Mouse (Mus musculus) intestine, postnatal 0 days (tissue): ENCODE measurements around the gene Gmpr. TPM values are rescaled to one million over a fixed set of nuclear protein-coding genes. Genes with fewer than 3 reads are reported as not detected.
"Not testable (repeated sequence)": the region's sequence is repeated elsewhere in the genome, so short reads cannot be mapped to it uniquely, and the experiment has no call there.

Experiments
- ATAC-seq: fragments of 200-750 bp; cut with Nextera tagmentation; 2 replicates; pipeline ENCODE4 v1.8.0; 2017; ENCODE audit warnings: mild to moderate bottlenecking, moderate TSS enrichment, moderate library complexity
- H3K27ac ChIP-seq: fragments of 300-500 bp; sonication (generic); 2 replicates; pipeline ENCODE4 v1.5.1; 2014; ENCODE audit warnings: mild to moderate bottlenecking, low read depth, low read length, moderate library complexity
- H3K27me3 ChIP-seq: fragments of 300-500 bp; sonication (generic); replicated peaks from 2 replicates; pipeline ENCODE4 v1.6.1; 2014; ENCODE audit warnings: low read length, mixed read lengths; ENCODE audit not compliant: control insufficient read depth, insufficient read depth
- H3K36me3 ChIP-seq: fragments of 300-500 bp; sonication (generic); 2 replicates; pipeline ENCODE4 v1.6.1; 2014; ENCODE audit warnings: mild to moderate bottlenecking, moderate library complexity; ENCODE audit not compliant: control insufficient read depth, insufficient read depth
- H3K4me1 ChIP-seq: fragments of 300-500 bp; sonication (generic); replicated peaks from 2 replicates; pipeline ENCODE4 v1.6.1; 2014; ENCODE audit warnings: antibody characterized with exemption, low read length, mixed read lengths; ENCODE audit not compliant: control insufficient read depth, insufficient read depth
- H3K4me2 ChIP-seq: fragments of 300-500 bp; sonication (generic); replicated peaks from 2 replicates; pipeline ENCODE4 v1.6.1; 2014; ENCODE audit warnings: low read depth, mild to moderate bottlenecking, moderate library complexity
- H3K4me3 ChIP-seq: fragments of 300-500 bp; sonication (generic); 2 replicates; pipeline ENCODE4 v1.5.1; 2014; ENCODE audit warnings: low read depth, low read length
- H3K9ac ChIP-seq: fragments of 300-500 bp; sonication (generic); 2 replicates; pipeline ENCODE4 v1.6.1; 2014; ENCODE audit warnings: mild to moderate bottlenecking, low read depth, low read length
- H3K9me3 ChIP-seq: fragments of 300-500 bp; sonication (generic); 2 replicates; pipeline ENCODE4 v1.6.1; 2016; ENCODE audit warnings: mixed run types; ENCODE audit not compliant: control insufficient read depth
- CTCF ChIP-seq: sonication (generic); IDR thresholded peaks from 2 replicates; pipeline ENCODE4 v1.5.1; 2016; ENCODE audit warnings: low read depth, mild to moderate bottlenecking, control low read depth, antibody characterized with exemption, moderate library complexity
- WGBS: fragments of 180-500 bp; shearing (Covaris S2); extraction: QIAGEN DNeasy Blood & Tissue Kit; methylation state at CpG from one replicate; pipeline ENCODE4 v1.1.7; 2014; 5-methylcytosine and 5-hydroxymethylcytosine counted together
- polyA plus RNA-seq: library from polyadenylated mRNA; unstranded; fragments of >200 nt; fragmentation: Nextera tagmentation; extraction: Ambion mirVana; gene quantifications from 2 replicates; pipeline ENCODE4 v1.2.1, GENCODE M21; 2015

Gene Gmpr
- polyA plus RNA-seq, 1 experiment from 2014 or later = 20.5 TPM

- Histone ChIP-seq H3K4me2 (no peak overlapping the region), H3K27ac (no peak overlapping the region), H3K27me3 (no peaks in the 10 kb centered on the region), H3K9me3 (no peaks in the 10 kb centered on the region), H3K4me3 (no peak overlapping the region), H3K9ac (no peak overlapping the region), H3K4me1 (no peaks in the 10 kb centered on the region), H3K36me3 (no peaks in the 10 kb centered on the region)
- no peak for ATAC-seq
- no peak for TF ChIP-seq CTCF
- WGBS = 92% methylated on average over 2 of the region's 2 CpGs
Measured at GRCm38 (mm10) chr13:45483215-45483614, 24.0 kb upstream of the Gmpr start.

DNA sequence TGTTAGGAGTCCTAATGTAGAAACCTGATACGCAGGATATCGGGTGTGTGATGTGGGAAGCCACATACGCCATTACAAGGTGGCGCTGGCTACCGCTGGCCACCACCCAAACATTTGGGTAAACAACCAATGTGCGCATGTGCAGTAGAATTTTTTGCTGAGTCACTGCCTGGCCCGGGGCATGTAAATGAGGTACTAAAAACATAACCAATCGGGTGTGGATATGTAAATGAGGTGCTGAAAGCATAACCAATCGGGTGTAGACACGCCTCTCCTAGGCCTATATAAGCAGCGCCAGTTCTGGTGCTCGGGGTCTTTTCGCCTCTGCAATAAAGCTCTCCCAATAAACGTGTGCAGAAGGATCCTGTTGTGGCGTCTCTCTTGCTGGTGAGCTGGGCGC, 23.3 kb upstream of the Gmpr start:
- H3K4me2 ChIP-seq, H3K36me3 ChIP-seq, H3K27me3 ChIP-seq, H3K9ac ChIP-seq, H3K9me3 ChIP-seq, H3K27ac ChIP-seq, H3K4me1 ChIP-seq, H3K4me3 ChIP-seq, ATAC-seq: not testable (repeated sequence)
- 95% methylated on average over 16 of the region's 16 CpGs for WGBS

DNA sequence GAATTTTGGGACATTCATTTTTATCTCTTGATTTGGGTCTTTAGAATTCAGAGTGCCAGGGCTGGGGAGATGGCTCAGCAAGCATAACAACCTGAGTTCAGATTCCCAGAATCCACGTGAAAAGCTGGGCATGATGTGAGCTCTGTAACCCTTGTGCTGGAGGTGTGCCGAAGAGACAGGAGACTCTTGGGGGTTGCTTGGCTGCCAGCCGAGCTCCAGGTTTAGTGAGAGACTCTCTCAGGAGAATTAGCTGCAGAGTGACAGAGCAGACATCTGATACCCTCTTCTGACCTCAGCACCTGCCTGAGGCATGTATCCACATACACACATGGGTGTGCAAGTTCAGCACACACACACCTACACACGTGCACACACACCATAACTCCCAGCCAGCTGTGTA, 21.6 kb upstream of the Gmpr start:
- Histone ChIP-seq H3K9me3 (no peaks in the 10 kb centered on the region), H3K27me3 (no peaks in the 10 kb centered on the region), H3K36me3 (no peaks in the 10 kb centered on the region), H3K4me3 (no peak overlapping the region), H3K27ac (no peak overlapping the region), H3K4me2 (no peak overlapping the region), H3K4me1 (no peaks in the 10 kb centered on the region), H3K9ac (no peak overlapping the region)
- no peak for ATAC-seq
- WGBS = 86% methylated on average over 4 of the region's 4 CpGs
- TF ChIP-seq CTCF = no peak

DNA sequence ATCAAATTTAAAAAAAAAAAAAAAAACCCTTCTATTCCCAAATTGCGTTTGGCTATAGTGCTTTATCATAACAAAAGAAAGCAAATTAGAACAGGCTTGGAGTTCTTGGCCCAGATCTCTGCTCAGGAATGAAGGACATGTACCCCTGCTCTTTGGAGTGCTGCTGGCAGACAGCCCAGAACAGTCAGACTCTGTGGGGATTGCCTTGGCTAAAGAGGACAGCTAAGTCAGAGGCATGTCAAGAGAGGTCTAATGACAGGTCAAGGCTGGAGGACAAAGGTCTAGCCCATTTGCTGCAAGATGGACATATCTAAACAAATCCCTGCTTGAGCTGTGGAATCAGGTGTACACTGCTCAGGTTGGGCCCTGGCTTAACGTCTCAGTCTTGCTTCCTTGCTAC, 20.6 kb upstream of the Gmpr start:
- H3K27ac ChIP-seq = no peak overlapping the region
- ATAC-seq = no peak
- H3K4me3 ChIP-seq = no peak overlapping the region
- no peak overlapping the region for H3K9ac ChIP-seq
- TF ChIP-seq CTCF = no peak
- H3K9me3 ChIP-seq = no peaks in the 10 kb centered on the region
- H3K4me2 ChIP-seq = no peak overlapping the region
- no peaks in the 10 kb centered on the region for H3K4me1 ChIP-seq
- H3K27me3 ChIP-seq = no peaks in the 10 kb centered on the region
- H3K36me3 ChIP-seq = no peaks in the 10 kb centered on the region
- WGBS = 46% methylated on average over 2 of the region's 2 CpGs

DNA sequence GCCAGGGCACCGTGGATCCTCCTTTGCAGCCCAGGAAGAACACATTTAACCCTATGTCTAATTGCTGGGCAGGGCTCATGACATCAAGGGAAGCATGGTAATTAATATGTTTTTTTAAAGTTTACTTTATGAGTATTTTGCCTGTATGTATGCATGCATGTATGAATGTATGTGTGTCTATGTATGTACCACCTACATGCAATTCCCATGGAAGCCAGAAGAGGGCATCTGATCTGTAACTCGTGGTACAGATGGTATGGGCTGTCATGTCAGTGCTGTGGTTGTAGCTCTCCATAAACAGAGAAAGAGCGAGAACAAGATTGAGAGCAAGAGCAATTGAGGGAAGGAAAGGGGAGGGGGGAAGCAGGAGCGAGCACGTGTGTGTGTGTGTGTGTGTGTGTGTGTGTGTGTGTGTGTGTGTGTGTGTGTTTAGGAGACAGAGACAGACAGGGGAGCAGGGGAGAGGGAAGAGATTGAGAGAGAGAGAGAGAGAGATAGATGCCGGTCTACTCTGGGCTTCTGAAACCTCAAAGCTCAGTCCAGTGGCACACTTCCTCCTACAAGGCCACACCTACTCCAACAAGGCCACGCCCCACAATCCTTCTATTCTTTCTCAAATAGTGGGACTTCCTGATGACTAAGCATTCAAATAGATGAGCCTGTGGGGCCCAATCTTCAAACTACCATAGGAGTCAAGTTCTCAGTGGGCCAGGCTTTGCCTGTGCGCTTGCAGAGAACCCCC, 15.1 kb upstream of the Gmpr start:
- peak; percentile 41 for TF ChIP-seq CTCF
- H3K4me2 ChIP-seq = no peak overlapping the region
- H3K4me1 ChIP-seq = no peaks in the 10 kb centered on the region
- ATAC-seq = no peak
- no peak overlapping the region for H3K9ac ChIP-seq
- no peak overlapping the region for H3K4me3 ChIP-seq
- 79% methylated on average over 8 of the region's 8 CpGs for WGBS
- no peaks in the 10 kb centered on the region for H3K36me3 ChIP-seq
- H3K27me3 ChIP-seq = no peaks in the 10 kb centered on the region
- no peak overlapping the region for H3K27ac ChIP-seq
- no peaks in the 10 kb centered on the region for H3K9me3 ChIP-seq

DNA sequence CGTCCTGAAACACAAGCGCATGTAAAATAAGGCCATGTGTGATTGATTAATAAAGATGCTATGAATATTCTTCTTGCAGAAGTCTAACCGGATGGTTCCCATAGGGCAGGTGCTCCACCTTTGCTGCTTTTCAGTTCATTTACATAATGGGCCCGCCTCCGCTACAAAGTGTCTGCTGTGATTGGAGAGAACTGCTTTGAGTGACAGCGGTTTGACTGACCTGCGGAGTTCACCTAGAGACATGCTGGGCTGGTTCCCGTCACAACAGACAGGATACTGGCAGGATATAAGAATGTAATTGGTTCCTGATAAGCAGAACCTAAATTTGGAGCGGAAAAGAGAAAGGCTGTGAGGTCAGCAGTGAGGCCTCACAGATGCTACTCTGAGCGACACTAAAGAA, 13.4 kb upstream of the Gmpr start:
- H3K27me3 ChIP-seq = no peaks in the 10 kb centered on the region
- no peak overlapping the region for H3K4me3 ChIP-seq
- no peak for ATAC-seq
- WGBS = 46% methylated on average over 10 of the region's 10 CpGs
- H3K9me3 ChIP-seq = no peaks in the 10 kb centered on the region
- H3K9ac ChIP-seq = no peak overlapping the region
- H3K36me3 ChIP-seq = no peaks in the 10 kb centered on the region
- TF ChIP-seq CTCF = no peak
- no peaks in the 10 kb centered on the region for H3K4me1 ChIP-seq
- H3K4me2 ChIP-seq = 0 out of 2 replicates have a peak overlapping the region, but pooled peaks have one; percentile 27
- no peak overlapping the region for H3K27ac ChIP-seq

- 75% methylated on average over 3 of the region's 3 CpGs for WGBS
- no peak for ATAC-seq
- Histone ChIP-seq H3K27me3 (no peaks in the 10 kb centered on the region), H3K36me3 (no peaks in the 10 kb centered on the region), H3K4me2 (no peak overlapping the region), H3K9me3 (no peaks in the 10 kb centered on the region), H3K9ac (no peak overlapping the region), H3K4me3 (no peak overlapping the region), H3K4me1 (no peaks in the 10 kb centered on the region), H3K27ac (no peak overlapping the region)
- no peak for TF ChIP-seq CTCF
Measured at GRCm38 (mm10) chr13:45498623-45499022, 8.6 kb upstream of the Gmpr start.
